In the genomic region with DNA sequence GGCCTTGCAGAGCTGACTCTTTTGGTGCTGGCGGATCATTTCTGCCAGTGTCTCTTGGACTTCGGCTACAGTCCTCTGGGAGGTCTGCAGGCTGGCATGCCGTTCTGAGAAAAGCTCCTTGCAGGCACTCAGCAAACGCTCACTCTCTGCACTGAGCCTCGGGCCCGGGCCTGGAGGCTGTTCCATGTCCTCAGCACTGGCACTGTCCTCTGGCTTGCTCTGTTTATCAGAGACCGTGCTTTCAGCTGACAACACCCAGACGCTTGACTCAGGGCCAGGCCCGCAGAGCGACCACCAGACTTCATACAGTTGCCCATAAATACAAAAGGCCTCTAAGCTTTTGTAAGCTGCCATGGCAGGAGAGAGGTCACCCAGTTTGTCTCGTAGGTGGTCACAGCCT, we compare ENCODE assay signal across 27 mouse cellular contexts. TPM values are rescaled to one million over a fixed set of nuclear protein-coding genes. Genes with fewer than 3 reads are reported as not detected.
DNase-seq lines count a peak whose midpoint lies in the region; ATAC-seq and TF ChIP-seq lines count a peak whose summit lies in the region.
"Had no signal": no experiment of that assay in that cellular context is flagged by ENCODE, and none has a peak within 500 bp of the region (broad histone marks: within the 10 kb centered on the region; RNA-seq: fewer than 3 reads in every experiment).

No protein-coding gene starts in this region.

- no peak overlapping the region for H3K4me2 ChIP-seq in heart, embryonic 15.5 days
- no peak overlapping the region for H3K4me2 ChIP-seq in lung, embryonic 14.5 days
- H3K4me2 ChIP-seq: forebrain, embryonic 13.5 days; hindbrain, embryonic 14.5 days; limb, embryonic 15.5 days; lung, embryonic 15.5 days; midbrain, embryonic 12.5 days; neural tube, embryonic 15.5 days; stomach, embryonic 15.5 days had no signal

- H3K4me1 ChIP-seq in heart, embryonic 15.5 days (replicated peaks): peaks cover 30% of the 10 kb centered on the region
- no peaks in the 10 kb centered on the region for H3K4me1 ChIP-seq in lung, embryonic 14.5 days (ENCODE audit: insufficient read depth)
- H3K4me1 ChIP-seq: forebrain, embryonic 13.5 days; limb, embryonic 15.5 days; lung, embryonic 15.5 days; midbrain, embryonic 12.5 days; stomach, embryonic 15.5 days had no signal

- H3K27ac ChIP-seq in gastrocnemius, adult 2 months: peak overlapping the region; percentile 6; the same call in 1 of the 2 replicates
- H3K27ac ChIP-seq in heart, embryonic 15.5 days: peak overlapping the region; percentile 85
- no peak overlapping the region for H3K27ac ChIP-seq in lung, embryonic 14.5 days (ENCODE audit: low read depth)
- H3K27ac ChIP-seq: forebrain, embryonic 13.5 days; hindbrain, embryonic 14.5 days; kidney, postnatal 0 days; limb, embryonic 15.5 days; liver, embryonic 14.5 days; lung, embryonic 15.5 days; midbrain, embryonic 12.5 days; neural tube, embryonic 15.5 days; stomach, embryonic 15.5 days had no signal

- no peaks in the 10 kb centered on the region for H3K9me3 ChIP-seq in heart, embryonic 15.5 days (replicated peaks)
- no peaks in the 10 kb centered on the region for H3K9me3 ChIP-seq in lung, embryonic 14.5 days (ENCODE audit: low read depth, low read length)
- H3K9me3 ChIP-seq: forebrain, embryonic 13.5 days; limb, embryonic 15.5 days; lung, embryonic 15.5 days; midbrain, embryonic 12.5 days; neural tube, embryonic 15.5 days; stomach, embryonic 15.5 days had no signal

- H3K4me3 ChIP-seq in gastrocnemius, adult 2 months: no peak overlapping the region
- no peak overlapping the region for H3K4me3 ChIP-seq in heart, embryonic 15.5 days
- no peak overlapping the region for H3K4me3 ChIP-seq in lung, embryonic 14.5 days (ENCODE audit: low read depth, low read length)
- H3K4me3 ChIP-seq: forebrain, embryonic 13.5 days; limb, embryonic 15.5 days; lung, embryonic 15.5 days; midbrain, embryonic 12.5 days; neural tube, embryonic 15.5 days; stomach, embryonic 15.5 days had no signal

- H3K9ac ChIP-seq in heart, embryonic 15.5 days: no peak overlapping the region
- no peak overlapping the region for H3K9ac ChIP-seq in lung, embryonic 14.5 days
- H3K9ac ChIP-seq: forebrain, embryonic 13.5 days; hindbrain, embryonic 14.5 days; limb, embryonic 15.5 days; liver, embryonic 14.5 days; lung, embryonic 15.5 days; midbrain, embryonic 12.5 days; neural tube, embryonic 15.5 days; stomach, embryonic 15.5 days had no signal

- no peak for TF ChIP-seq CTCF in gastrocnemius, adult 2 months (IDR thresholded peaks at IDR 0.05)
- TF ChIP-seq CTCF in lung, embryonic 14.5 days (IDR thresholded peaks at IDR 0.05; ENCODE audit: low read depth): no peak

- no peaks in the 10 kb centered on the region for H3K27me3 ChIP-seq in heart, embryonic 15.5 days
- no peaks in the 10 kb centered on the region for H3K27me3 ChIP-seq in lung, embryonic 14.5 days (ENCODE audit: insufficient read depth, low read length)
- H3K27me3 ChIP-seq: forebrain, embryonic 13.5 days; limb, embryonic 15.5 days; lung, embryonic 15.5 days; midbrain, embryonic 12.5 days; neural tube, embryonic 15.5 days; stomach, embryonic 15.5 days had no signal

- peak; percentile 56; the same call in 1 of the 2 replicates for ATAC-seq in heart, embryonic 15.5 days (replicated peaks; ENCODE audit: insufficient number of reproducible peaks, insufficient read depth, low FRiP score, low read depth)
- ATAC-seq in lung, embryonic 14.5 days (ENCODE audit: insufficient read depth): peak; percentile 71
- ATAC-seq: forebrain, embryonic 13.5 days had no signal

- WGBS in heart, embryonic 15.5 days: 31% methylated on average over 11 of the region's 11 CpGs
- 66% methylated on average over 11 of the region's 11 CpGs for WGBS in lung, embryonic 14.5 days

- intact Hi-C loops in gastrocnemius, adult 2 months (cut with DNase I): no loop called here

- peaks cover 46% of the 10 kb centered on the region for H3K36me3 ChIP-seq in heart, embryonic 15.5 days
- H3K36me3 ChIP-seq in lung, embryonic 14.5 days (ENCODE audit: insufficient read depth): peaks cover 91% of the 10 kb centered on the region

- DNase-seq in gastrocnemius, adult 2 months: no peak
- no peak for DNase-seq in gastrocnemius, postnatal 10 days
- no peak for DNase-seq in heart, adult 18-20 months
- DNase-seq in lung, embryonic 14.5 days: peak; percentile 40
- DNase-seq in lung, postnatal 14 days: no peak
- DNase-seq: cerebellum, adult 11-12 months; kidney, adult 2 months; layer of hippocampus, adult 9-11 months; right cerebral cortex, adult 18-20 months; thymus, adult 2 months; thymus, postnatal 4 days had no signal

RNA-seq across cellular contexts. Expression of a gene that starts 21.1 kb away (rescaled TPM):
- 10 to 100 TPM; 28.4 to 38.0 TPM for total RNA-seq in gastrocnemius, adult 2 months (2021)
- total RNA-seq in gastrocnemius, postnatal 10 days (2021): 10 to 100 TPM; 38.3 to 40.7 TPM
- 67.6 and 81.1 TPM in 2 replicates for polyA plus RNA-seq in heart, embryonic 15.5 days (2015; fragmentation: Nextera tagmentation; extraction: Ambion mirVana)
- 10 to 100 TPM; 36.3 to 37.4 TPM for total RNA-seq in heart, adult 18-20 months (2021)
- polyA plus RNA-seq in lung, embryonic 14.5 days (2014; fragmentation: Nextera tagmentation; extraction: Ambion mirVana): 82.3 and 86.8 TPM in 2 replicates

RNA-seq across cellular contexts. Expression of a gene that starts 32.1 kb away (rescaled TPM):
- not detected for total RNA-seq in gastrocnemius, adult 2 months (2021)
- total RNA-seq in gastrocnemius, postnatal 10 days (2021): not detected
- not detected in 2 replicates for polyA plus RNA-seq in heart, embryonic 15.5 days (2015; fragmentation: Nextera tagmentation; extraction: Ambion mirVana)
- total RNA-seq in heart, adult 18-20 months (2021): not detected
- polyA plus RNA-seq in lung, embryonic 14.5 days (2014; fragmentation: Nextera tagmentation; extraction: Ambion mirVana): not detected in 2 replicates
- total RNA-seq: gastrocnemius, adult 18-20 months; left cerebral cortex, adult 18-20 months; left cerebral cortex, postnatal 36 days; megakaryocyte, adult 5-6 weeks had no signal
- polyA plus RNA-seq: embryonic facial prominence, embryonic 14.5 days; hindbrain, embryonic 14.5 days; intestine, embryonic 14.5 days; kidney, postnatal 0 days; limb, embryonic 15.5 days; liver, embryonic 14.5 days; lung, embryonic 15.5 days; midbrain, embryonic 12.5 days; neural tube, embryonic 15.5 days; stomach, embryonic 15.5 days had no signal

RNA-seq across cellular contexts. Expression of a gene that starts 43.3 kb away (rescaled TPM):
- 10 to 100 TPM in 1 of 2 experiments, 1 to 10 TPM in 1; 8.7 to 10.9 TPM for total RNA-seq in gastrocnemius, adult 2 months (2021)
- 10 to 100 TPM; 10.8 to 14.6 TPM for total RNA-seq in gastrocnemius, postnatal 10 days (2021)
- 9.6 and 13.3 TPM in 2 replicates for polyA plus RNA-seq in heart, embryonic 15.5 days (2015; fragmentation: Nextera tagmentation; extraction: Ambion mirVana)
- total RNA-seq in heart, adult 18-20 months (2021): 10 to 100 TPM in 1 of 2 experiments, 1 to 10 TPM in 1; 8.7 to 10.0 TPM
- 26.9 and 27.6 TPM in 2 replicates for polyA plus RNA-seq in lung, embryonic 14.5 days (2014; fragmentation: Nextera tagmentation; extraction: Ambion mirVana)

RNA-seq across cellular contexts. Expression of a gene that starts 46.4 kb away (rescaled TPM):
- 10 to 100 TPM; 35.6 to 45.8 TPM for total RNA-seq in gastrocnemius, adult 2 months (2021)
- total RNA-seq in gastrocnemius, postnatal 10 days (2021): 10 to 100 TPM; 43.9 to 49.0 TPM
- polyA plus RNA-seq in heart, embryonic 15.5 days (2015; fragmentation: Nextera tagmentation; extraction: Ambion mirVana): 99.6 and 102 TPM in 2 replicates
- total RNA-seq in heart, adult 18-20 months (2021): 10 to 100 TPM; 51.2 to 53.4 TPM
- polyA plus RNA-seq in lung, embryonic 14.5 days (2014; fragmentation: Nextera tagmentation; extraction: Ambion mirVana): 115 and 128 TPM in 2 replicates
